Mouse (Mus musculus): Measurements from ENCODE around the gene Zc3h12d. TPM values are rescaled to one million over a fixed set of nuclear protein-coding genes. Genes with fewer than 3 reads are reported as not detected.

Zc3h12d gene
- total RNA-seq (2021) = under 1 TPM; 0.16 to 0.22 TPM
- long read RNA-seq = 0 reads

- no peak for DNase-seq (ENCODE audit: low spot score in 2 of 2)
Measured at GRCm38 (mm10) chr10:7832171-7832676, at the start of gene Zc3h12d. Zc3h12d (plus strand) TSS chr10:7832470.

- no peak for DNase-seq (ENCODE audit: low spot score in 2 of 2)
Measured at GRCm38 (mm10) chr10:7787319-7787718, 45.0 kb upstream of the Zc3h12d start.

- no peak for DNase-seq (ENCODE audit: low spot score in 2 of 2)
Measured at GRCm38 (mm10) chr10:7792254-7792750, 40.0 kb upstream of the Zc3h12d start.

GRCm38 (mm10) chr10:7792751-7793385 lies 39.4 kb upstream of the Zc3h12d start, which contains the start of the genes Ginm1 and Ppil4:
Ginm1 (minus strand) TSS chr10:7792824.
Ppil4 (plus strand) TSS chr10:7792891.
- DNase-seq (ENCODE audit: low spot score in 2 of 2) = peak; percentile 91 to 93

- no peak for DNase-seq (ENCODE audit: low spot score in 2 of 2)
Measured at GRCm38 (mm10) chr10:7801258-7801657, 31.0 kb upstream of the Zc3h12d start.

GRCm38 (mm10) chr10:7802519-7803140 lies 29.6 kb upstream of the Zc3h12d start:
- no peak for DNase-seq (ENCODE audit: low spot score in 2 of 2)

- peak; percentile 45 to 59 for DNase-seq (ENCODE audit: low spot score in 2 of 2)
Measured at GRCm38 (mm10) chr10:7809937-7810336, 22.3 kb upstream of the Zc3h12d start.

- DNase-seq (ENCODE audit: low spot score in 2 of 2) = no peak
Measured at GRCm38 (mm10) chr10:7816476-7816875, 15.8 kb upstream of the Zc3h12d start.

- no peak for DNase-seq (ENCODE audit: low spot score in 2 of 2)
Measured at GRCm38 (mm10) chr10:7818676-7819075, 13.6 kb upstream of the Zc3h12d start.

GRCm38 (mm10) chr10:7819156-7819555 lies 13.1 kb upstream of the Zc3h12d start:
- no peak for DNase-seq (ENCODE audit: low spot score in 2 of 2)

GRCm38 (mm10) chr10:7819603-7820002 lies 12.7 kb upstream of the Zc3h12d start:
- DNase-seq (ENCODE audit: low spot score in 2 of 2) = no peak

- no peak for DNase-seq (ENCODE audit: low spot score in 2 of 2)
Measured at GRCm38 (mm10) chr10:7820171-7820570, 12.1 kb upstream of the Zc3h12d start.

- no peak for DNase-seq (ENCODE audit: low spot score in 2 of 2)
Measured at GRCm38 (mm10) chr10:7821981-7822380, 10.3 kb upstream of the Zc3h12d start.

- DNase-seq (ENCODE audit: low spot score in 2 of 2) = no peak
Measured at GRCm38 (mm10) chr10:7824663-7825280, 7.5 kb upstream of the Zc3h12d start.

GRCm38 (mm10) chr10:7825281-7825665 lies 7.0 kb upstream of the Zc3h12d start:
- no peak for DNase-seq (ENCODE audit: low spot score in 2 of 2)

GRCm38 (mm10) chr10:7826106-7826505 lies 6.2 kb upstream of the Zc3h12d start:
- DNase-seq (ENCODE audit: low spot score in 2 of 2) = no peak

- no peak for DNase-seq (ENCODE audit: low spot score in 2 of 2)
Measured at GRCm38 (mm10) chr10:7833377-7834165, 1.3 kb downstream of the Zc3h12d start.

GRCm38 (mm10) chr10:7834671-7835225 lies 2.5 kb downstream of the Zc3h12d start:
- DNase-seq (ENCODE audit: low spot score in 2 of 2) = no peak

GRCm38 (mm10) chr10:7836902-7837301 lies 4.6 kb downstream of the Zc3h12d start:
- no peak for DNase-seq (ENCODE audit: low spot score in 2 of 2)

GRCm38 (mm10) chr10:7837446-7837845 lies 5.2 kb downstream of the Zc3h12d start:
- DNase-seq (ENCODE audit: low spot score in 2 of 2) = no peak

- DNase-seq (ENCODE audit: low spot score in 2 of 2) = no peak
Measured at GRCm38 (mm10) chr10:7838036-7838435, 5.8 kb downstream of the Zc3h12d start.

Data from layer of hippocampus, postnatal 10 days (tissue).